Mouse (Mus musculus) thymus, adult 2 months (tissue): Measurements from ENCODE around the gene Wnt2b. TPM values are rescaled to one million over a fixed set of nuclear protein-coding genes. Genes with fewer than 3 reads are reported as not detected.

Experiments
- DNase-seq: peaks from one replicate; pipeline ENCODE4 v3.0.0; 2021
- H3K27ac ChIP-seq: fragments of 200-500 bp; 2 replicates; pipeline ENCODE4 v1.5.1; 2012; ENCODE audit warnings: low read length, control low read depth; ENCODE audit not compliant: control insufficient read depth, insufficient read depth
- H3K27me3 ChIP-seq: fragments of 200-500 bp; 2 replicates; pipeline ENCODE4 v1.6.1; 2012; ENCODE audit warnings: mild to moderate bottlenecking, low read length, moderate library complexity, mixed read lengths; ENCODE audit not compliant: control insufficient read depth, insufficient read depth
- H3K36me3 ChIP-seq: fragments of 200-500 bp; 2 replicates; pipeline ENCODE4 v1.6.1; 2012; ENCODE audit warnings: mild to moderate bottlenecking, low read length, moderate library complexity; ENCODE audit not compliant: control insufficient read depth, insufficient read depth
- H3K4me1 ChIP-seq: fragments of 200-500 bp; replicated peaks from 2 replicates; pipeline ENCODE4 v1.6.1; 2012; ENCODE audit warnings: low read length; ENCODE audit not compliant: control insufficient read depth, insufficient read depth
- H3K4me3 ChIP-seq: fragments of 200-500 bp; 2 replicates; pipeline ENCODE4 v1.5.1; 2012; ENCODE audit warnings: mild to moderate bottlenecking, low read length, control low read depth, moderate library complexity; ENCODE audit not compliant: control insufficient read depth, insufficient read depth
- CTCF ChIP-seq: fragments of 200-500 bp; IDR thresholded peaks from 2 replicates; pipeline ENCODE4 v1.5.1; 2012; ENCODE audit warnings: mild to moderate bottlenecking, control low read depth, low read length, moderate library complexity, borderline replicate concordance; ENCODE audit not compliant: control insufficient read depth, poor library complexity, insufficient read depth; ENCODE audit errors: extremely low read depth
- POLR2A ChIP-seq: fragments of 200-500 bp; IDR thresholded peaks from 2 replicates; pipeline ENCODE4 v1.6.1; 2012; ENCODE audit warnings: mild to moderate bottlenecking, low read length, control low read depth, moderate library complexity; ENCODE audit not compliant: control insufficient read depth, poor library complexity, insufficient read depth; ENCODE audit errors: extremely low read depth
- WGBS: fragments of 180-500 bp; shearing (Covaris S2); methylation state at CpG from one replicate; pipeline ENCODE4 v1.1.7; 2018; 5-methylcytosine and 5-hydroxymethylcytosine counted together
- polyA plus RNA-seq: library from polyadenylated mRNA; depleted of rRNA; stranded (reverse); fragments of >200 nt; gene quantifications from 2 replicates; pipeline ENCODE4 v1.2.3, GENCODE M21; 2012

Gene Wnt2b
- polyA plus RNA-seq, 1 experiment: 1.2 TPM

GRCm38 (mm10) chr3:104942682-104943081 lies 19.0 kb downstream of the Wnt2b start:
- Histone ChIP-seq H3K27ac (no peak overlapping the region), H3K36me3 (peaks cover 4% of the 10 kb centered on the region; the same call in 1 of the 2 replicates), H3K4me1 (no peaks in the 10 kb centered on the region), H3K4me3 (no peak overlapping the region), H3K27me3 (no peaks in the 10 kb centered on the region)
- no peak for DNase-seq
- 96% methylated on average over 5 of the region's 5 CpGs for WGBS
- TF ChIP-seq POLR2A: no peak
- no peak for TF ChIP-seq CTCF

GRCm38 (mm10) chr3:104940691-104941090 lies 21.0 kb downstream of the Wnt2b start:
- DNase-seq: no peak
- Histone ChIP-seq H3K4me3 (no peak overlapping the region), H3K27me3 (no peaks in the 10 kb centered on the region), H3K4me1 (no peaks in the 10 kb centered on the region), H3K27ac (no peak overlapping the region), H3K36me3 (no peaks in the 10 kb centered on the region)
- WGBS: 93% methylated on average over 6 of the region's 6 CpGs
- TF ChIP-seq CTCF (no peak), POLR2A (no peak)

- no peak overlapping the region for H3K27ac ChIP-seq
- no peak overlapping the region for H3K4me3 ChIP-seq
- DNase-seq: no peak
- H3K4me1 ChIP-seq: no peaks in the 10 kb centered on the region
- TF ChIP-seq POLR2A (no peak), CTCF (no peak)
- WGBS: 90% methylated on average over 4 of the region's 4 CpGs
- no peaks in the 10 kb centered on the region for H3K27me3 ChIP-seq
- peaks cover 4% of the 10 kb centered on the region; the same call in 1 of the 2 replicates for H3K36me3 ChIP-seq
Observed at GRCm38 (mm10) chr3:104938327-104938726, 23.4 kb downstream of the Wnt2b start.

- no peak overlapping the region for H3K4me3 ChIP-seq
- no peaks in the 10 kb centered on the region for H3K27me3 ChIP-seq
- DNase-seq: no peak
- TF ChIP-seq POLR2A (no peak), CTCF (no peak)
- H3K4me1 ChIP-seq: no peaks in the 10 kb centered on the region
- peaks cover 4% of the 10 kb centered on the region; the same call in 1 of the 2 replicates for H3K36me3 ChIP-seq
- no peak overlapping the region for H3K27ac ChIP-seq
- 77% methylated on average over 2 of the region's 2 CpGs for WGBS
Observed at GRCm38 (mm10) chr3:104937728-104938305, 23.9 kb downstream of the Wnt2b start.

GRCm38 (mm10) chr3:104929385-104929784 lies 32.3 kb downstream of the Wnt2b start:
- H3K27ac ChIP-seq: no peak overlapping the region
- H3K4me1 ChIP-seq: no peaks in the 10 kb centered on the region
- H3K36me3 ChIP-seq: peaks cover 3% of the 10 kb centered on the region
- H3K4me3 ChIP-seq: no peak overlapping the region
- H3K27me3 ChIP-seq: no peaks in the 10 kb centered on the region
- TF ChIP-seq CTCF: no peak
- TF ChIP-seq POLR2A: no peak
- DNase-seq: no peak
- WGBS: 97% methylated on average over 6 of the region's 6 CpGs

- no peak overlapping the region for H3K27ac ChIP-seq
- no peak for DNase-seq
- H3K4me1 ChIP-seq: no peaks in the 10 kb centered on the region
- no peaks in the 10 kb centered on the region; the same call in 1 of the 2 replicates for H3K36me3 ChIP-seq
- no peak overlapping the region for H3K4me3 ChIP-seq
- no peak for TF ChIP-seq CTCF
- TF ChIP-seq POLR2A: no peak
- no peaks in the 10 kb centered on the region for H3K27me3 ChIP-seq
- 98% methylated on average over 3 of the region's 3 CpGs for WGBS
Observed at GRCm38 (mm10) chr3:104914986-104915385, 46.7 kb downstream of the Wnt2b start.

GRCm38 (mm10) chr3:104909195-104909594 lies 52.5 kb downstream of the Wnt2b start:
- Histone ChIP-seq H3K27ac (no peak overlapping the region), H3K36me3 (peaks cover 5% of the 10 kb centered on the region; the same call in 1 of the 2 replicates), H3K27me3 (no peaks in the 10 kb centered on the region), H3K4me3 (no peak overlapping the region), H3K4me1 (no peaks in the 10 kb centered on the region)
- TF ChIP-seq POLR2A (no peak), CTCF (no peak)
- 96% methylated on average over 6 of the region's 6 CpGs for WGBS
- DNase-seq: no peak
